Mouse (Mus musculus) myocyte (in vitro differentiated cells): ENCODE results near the gene Rpp25.

Experiments
- CEBPB ChIP-seq: IDR thresholded peaks from 2 replicates; pipeline ENCODE4 v1.6.1; 2011; ENCODE audit warnings: mild to moderate bottlenecking, moderate library complexity; ENCODE audit not compliant: poor library complexity, insufficient read depth, severe bottlenecking
- POLR2A ChIP-seq: IDR thresholded peaks from one replicate; pipeline ENCODE4 v1.6.1; 2011; ENCODE audit warnings: low read depth, mild to moderate bottlenecking, control low read depth, moderate library complexity; ENCODE audit not compliant: insufficient read length
- POLR2AphosphoS2 ChIP-seq: IDR thresholded peaks from one replicate; pipeline ENCODE4 v1.6.1; 2011; ENCODE audit warnings: low read depth, control low read depth; ENCODE audit not compliant: insufficient read length

- TF ChIP-seq POLR2A, result no peak
- TF ChIP-seq CEBPB, result no peak
- no peak for TF ChIP-seq POLR2AphosphoS2
Observed at GRCm38 (mm10) chr9:57541312-57541711, 37.5 kb downstream of the Rpp25 start.
